Mouse (Mus musculus): ENCODE measurements around the gene Tnni3k. TPM values are rescaled to one million over a fixed set of nuclear protein-coding genes. Genes with fewer than 3 reads are reported as not detected.

Tnni3k gene
- polyA plus RNA-seq, 1 experiment from 2014 or later = not detected

DNA sequence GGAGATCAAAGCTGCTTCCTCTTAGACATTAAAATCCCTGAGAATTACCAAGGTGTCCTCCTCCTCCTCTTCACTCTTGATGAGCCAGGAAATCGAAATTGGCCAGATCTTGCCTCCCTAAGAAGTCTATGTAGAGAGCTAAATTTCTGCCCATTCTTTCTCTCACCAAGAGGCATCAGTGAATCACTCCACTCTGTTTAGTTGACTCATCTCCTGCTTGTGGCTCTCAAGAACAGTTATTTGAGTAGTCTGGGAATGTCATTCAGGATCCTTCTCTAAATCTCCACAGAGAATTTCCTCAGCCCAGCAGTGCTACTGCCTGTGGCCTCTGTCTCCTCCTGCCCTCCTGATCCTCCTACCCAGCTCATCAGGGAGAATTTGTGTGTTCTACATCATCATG is 139.6 kb downstream of the Tnni3k start:
- DNase-seq (ENCODE audit: low spot score) (no peak), ATAC-seq (ENCODE audit: low read depth) (no peak)
- no peak overlapping the region for H3K4me2 ChIP-seq (ENCODE audit: low read depth, low read length)
- WGBS = 57% methylated on average over 1 of the region's 1 CpGs
- no peak overlapping the region for H3K27ac ChIP-seq (replicated peaks; ENCODE audit: low read depth, low read length)
- no peak overlapping the region for H3K9ac ChIP-seq (ENCODE audit: low read depth, low read length)
- H3K4me1 ChIP-seq (ENCODE audit: control insufficient read depth, insufficient read depth, low read length) = no peaks in the 10 kb centered on the region
- H3K4me3 ChIP-seq (ENCODE audit: low read depth, low read length) = no peak overlapping the region
- no peaks in the 10 kb centered on the region for H3K36me3 ChIP-seq (ENCODE audit: control insufficient read depth, insufficient read depth, low read length)
- no peaks in the 10 kb centered on the region for H3K27me3 ChIP-seq (replicated peaks; ENCODE audit: control insufficient read depth, insufficient read depth, low read length)
- no peaks in the 10 kb centered on the region for H3K9me3 ChIP-seq (ENCODE audit: control insufficient read depth, low read length)

DNA sequence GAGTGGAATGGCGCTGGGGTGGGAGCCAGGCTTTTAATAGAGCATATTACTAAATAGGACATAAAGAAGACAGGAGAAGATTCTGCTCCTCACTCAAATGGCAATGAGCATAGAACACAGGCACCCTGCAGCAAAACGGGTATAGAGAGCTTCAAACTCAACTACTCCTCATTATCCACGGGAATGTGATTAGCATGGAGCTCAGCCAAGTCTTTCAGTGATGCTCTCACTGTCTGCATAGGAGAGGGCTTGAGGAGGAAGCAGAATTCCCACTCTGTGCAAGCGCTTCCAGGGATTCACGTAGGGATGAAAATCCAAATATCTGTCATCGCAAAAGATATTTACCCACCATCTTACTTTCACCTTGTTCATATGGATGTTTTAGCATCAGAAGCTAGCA is 141.6 kb downstream of the Tnni3k start:
- Histone ChIP-seq H3K4me2 (ENCODE audit: low read depth, low read length) (no peak overlapping the region), H3K27me3 (replicated peaks; ENCODE audit: control insufficient read depth, insufficient read depth, low read length) (no peaks in the 10 kb centered on the region), H3K36me3 (ENCODE audit: control insufficient read depth, insufficient read depth, low read length) (no peaks in the 10 kb centered on the region), H3K9me3 (ENCODE audit: control insufficient read depth, low read length) (no peaks in the 10 kb centered on the region), H3K27ac (replicated peaks; ENCODE audit: low read depth, low read length) (no peak overlapping the region), H3K4me3 (ENCODE audit: low read depth, low read length) (no peak overlapping the region), H3K9ac (ENCODE audit: low read depth, low read length) (no peak overlapping the region), H3K4me1 (ENCODE audit: control insufficient read depth, insufficient read depth, low read length) (no peaks in the 10 kb centered on the region)
- DNase-seq (ENCODE audit: low spot score) (no peak), ATAC-seq (ENCODE audit: low read depth) (no peak)
- 61% methylated on average over 6 of the region's 6 CpGs for WGBS

DNA sequence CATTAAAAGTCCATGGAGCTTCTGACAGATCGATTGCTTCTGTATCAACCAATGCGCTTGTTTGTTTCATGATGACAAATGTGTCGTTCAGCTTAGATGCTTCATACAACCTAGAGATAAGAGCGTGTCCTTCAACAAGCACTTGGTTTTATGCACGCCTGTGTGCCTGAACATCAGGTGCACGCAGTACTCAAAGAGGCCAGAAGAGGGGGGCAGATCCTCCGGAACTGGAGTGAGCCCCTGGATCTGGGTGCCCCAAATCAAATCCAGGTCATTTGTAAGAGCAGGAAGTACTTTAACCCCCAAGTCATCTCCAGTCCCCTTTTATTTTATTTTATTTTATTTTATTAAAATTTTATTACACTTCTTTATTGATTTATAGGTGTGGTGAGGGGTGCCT is 158.5 kb downstream of the Tnni3k start:
- Histone ChIP-seq H3K4me1 (ENCODE audit: control insufficient read depth, insufficient read depth, low read length) (no peaks in the 10 kb centered on the region), H3K27me3 (replicated peaks; ENCODE audit: control insufficient read depth, insufficient read depth, low read length) (no peaks in the 10 kb centered on the region), H3K9me3 (ENCODE audit: control insufficient read depth, low read length) (no peaks in the 10 kb centered on the region), H3K4me3 (ENCODE audit: low read depth, low read length) (no peak overlapping the region), H3K9ac (ENCODE audit: low read depth, low read length) (no peak overlapping the region), H3K36me3 (ENCODE audit: control insufficient read depth, insufficient read depth, low read length) (no peaks in the 10 kb centered on the region), H3K4me2 (ENCODE audit: low read depth, low read length) (no peak overlapping the region), H3K27ac (replicated peaks; ENCODE audit: low read depth, low read length) (no peak overlapping the region)
- ATAC-seq (ENCODE audit: low read depth) = no peak
- no peak for DNase-seq (ENCODE audit: low spot score)
- WGBS = 73% methylated on average over 7 of the region's 7 CpGs

DNA sequence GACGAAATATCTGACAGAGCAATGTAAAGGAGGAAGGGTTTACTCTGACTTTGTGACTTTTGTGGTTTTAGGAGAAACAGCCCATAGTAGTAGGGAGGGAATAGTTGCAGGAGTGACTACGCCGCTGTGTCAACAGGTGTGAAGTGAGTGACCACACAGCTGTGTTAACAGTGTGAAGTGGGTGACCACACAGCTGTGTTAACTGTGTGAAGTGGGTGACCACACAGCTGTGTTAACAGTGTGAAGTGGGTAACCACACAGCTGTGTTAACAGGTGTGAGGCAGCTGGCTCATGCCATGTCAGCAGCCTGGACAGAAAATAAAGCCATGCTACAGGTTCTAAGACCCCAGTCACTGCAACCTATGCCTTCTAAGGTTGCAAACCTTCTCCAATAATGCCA is 162.0 kb downstream of the Tnni3k start:
- Histone ChIP-seq H3K27me3 (replicated peaks; ENCODE audit: control insufficient read depth, insufficient read depth, low read length) (no peaks in the 10 kb centered on the region), H3K4me3 (ENCODE audit: low read depth, low read length) (no peak overlapping the region), H3K4me2 (ENCODE audit: low read depth, low read length) (no peak overlapping the region), H3K27ac (replicated peaks; ENCODE audit: low read depth, low read length) (no peak overlapping the region), H3K36me3 (ENCODE audit: control insufficient read depth, insufficient read depth, low read length) (no peaks in the 10 kb centered on the region), H3K4me1 (ENCODE audit: control insufficient read depth, insufficient read depth, low read length) (no peaks in the 10 kb centered on the region), H3K9me3 (ENCODE audit: control insufficient read depth, low read length) (no peaks in the 10 kb centered on the region), H3K9ac (ENCODE audit: low read depth, low read length) (no peak overlapping the region)
- DNase-seq (ENCODE audit: low spot score) (no peak), ATAC-seq (ENCODE audit: low read depth) (0 out of 2 replicates have a peak, but pooled peaks have one; percentile 33)
- WGBS = 77% methylated on average over 3 of the region's 3 CpGs

DNA sequence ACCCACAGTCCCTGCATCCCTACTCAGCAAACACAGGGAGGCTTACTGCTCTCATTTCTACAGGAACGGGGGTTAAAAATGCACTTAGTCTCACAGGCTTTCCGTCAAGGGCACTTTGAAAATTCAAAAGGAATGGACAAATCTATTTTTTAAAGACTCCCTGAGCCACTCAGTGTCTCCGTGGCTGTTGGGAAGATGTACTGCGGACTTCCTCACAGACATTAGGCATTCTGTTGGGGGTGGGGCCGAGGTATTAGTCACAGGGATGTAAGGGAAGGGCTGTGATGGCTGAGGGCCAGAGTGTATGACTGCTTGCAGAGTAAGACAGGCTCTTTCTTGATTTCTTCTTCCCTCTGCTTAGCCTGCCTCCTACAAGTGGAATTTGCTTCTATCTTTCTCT is 169.8 kb downstream of the Tnni3k start:
- Histone ChIP-seq H3K27me3 (replicated peaks; ENCODE audit: control insufficient read depth, insufficient read depth, low read length) (no peaks in the 10 kb centered on the region), H3K36me3 (ENCODE audit: control insufficient read depth, insufficient read depth, low read length) (no peaks in the 10 kb centered on the region), H3K27ac (replicated peaks; ENCODE audit: low read depth, low read length) (no peak overlapping the region), H3K4me2 (ENCODE audit: low read depth, low read length) (no peak overlapping the region), H3K9me3 (ENCODE audit: control insufficient read depth, low read length) (no peaks in the 10 kb centered on the region), H3K4me1 (ENCODE audit: control insufficient read depth, insufficient read depth, low read length) (no peaks in the 10 kb centered on the region; the same call in 1 of the 2 replicates), H3K9ac (ENCODE audit: low read depth, low read length) (no peak overlapping the region), H3K4me3 (ENCODE audit: low read depth, low read length) (no peak overlapping the region)
- ATAC-seq (ENCODE audit: low read depth) (peak; percentile 55; the same call in 1 of the 2 replicates), DNase-seq (ENCODE audit: low spot score) (peak; percentile 74)
- WGBS = 27% methylated on average over 5 of the region's 5 CpGs

DNA sequence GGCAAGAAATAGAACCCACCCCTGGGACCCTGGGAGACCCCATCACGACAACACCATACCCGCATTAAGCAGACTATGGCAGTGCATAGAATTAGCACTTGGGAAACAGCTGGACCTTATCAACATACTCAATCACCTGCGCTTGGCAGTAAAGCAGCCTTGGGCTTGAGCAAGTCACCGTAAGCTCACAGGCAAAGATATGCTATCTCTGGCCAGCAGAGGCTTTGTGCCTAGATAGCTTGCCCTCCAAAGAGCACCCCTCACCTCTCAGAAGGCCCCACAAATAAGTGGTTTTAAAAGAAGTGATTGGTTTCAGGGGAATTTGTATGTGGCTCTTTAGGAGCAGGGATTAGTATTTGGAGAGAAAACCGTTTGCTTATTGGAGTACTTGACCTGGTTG is 170.2 kb downstream of the Tnni3k start:
- ATAC-seq (ENCODE audit: low read depth) = no peak
- no peak for DNase-seq (ENCODE audit: low spot score)
- Histone ChIP-seq H3K4me3 (ENCODE audit: low read depth, low read length) (no peak overlapping the region), H3K9me3 (ENCODE audit: control insufficient read depth, low read length) (no peaks in the 10 kb centered on the region), H3K4me2 (ENCODE audit: low read depth, low read length) (no peak overlapping the region), H3K36me3 (ENCODE audit: control insufficient read depth, insufficient read depth, low read length) (no peaks in the 10 kb centered on the region), H3K4me1 (ENCODE audit: control insufficient read depth, insufficient read depth, low read length) (no peaks in the 10 kb centered on the region; the same call in 1 of the 2 replicates), H3K27me3 (replicated peaks; ENCODE audit: control insufficient read depth, insufficient read depth, low read length) (no peaks in the 10 kb centered on the region), H3K27ac (replicated peaks; ENCODE audit: low read depth, low read length) (no peak overlapping the region), H3K9ac (ENCODE audit: low read depth, low read length) (no peak overlapping the region)
- WGBS = 23% methylated on average over 5 of the region's 5 CpGs

DNA sequence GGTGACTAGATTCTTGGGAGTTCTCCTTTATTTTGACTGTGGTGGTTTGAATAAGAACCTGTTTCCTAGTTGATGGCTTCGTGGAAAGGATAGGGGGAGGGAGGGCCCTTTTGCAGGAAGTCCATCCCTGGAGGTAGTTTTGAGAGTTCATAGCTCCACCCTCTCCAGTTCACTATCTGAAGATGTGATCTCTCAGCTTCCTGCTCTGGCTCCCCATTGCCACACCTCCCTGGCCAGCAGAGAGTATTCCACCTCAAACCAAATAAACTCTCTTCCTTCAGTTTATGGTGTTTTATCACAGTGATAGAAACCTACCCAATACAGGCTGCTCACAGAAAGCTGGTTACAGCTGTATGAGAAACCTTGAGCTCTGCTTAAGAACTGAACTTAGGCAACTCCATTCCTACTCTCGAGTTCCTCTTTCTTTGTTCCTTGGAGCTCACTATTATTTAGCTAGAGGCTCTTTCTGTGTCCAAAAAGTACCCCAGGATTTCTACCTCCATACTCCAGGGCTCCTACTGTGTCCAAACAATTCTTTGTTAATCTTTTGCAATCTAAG is 173.7 kb downstream of the Tnni3k start:
- H3K4me2 ChIP-seq (ENCODE audit: low read depth, low read length) = no peak overlapping the region
- WGBS = 59% methylated on average over 2 of the region's 2 CpGs
- no peak overlapping the region for H3K27ac ChIP-seq (replicated peaks; ENCODE audit: low read depth, low read length)
- H3K4me3 ChIP-seq (ENCODE audit: low read depth, low read length) = no peak overlapping the region
- ATAC-seq (ENCODE audit: low read depth) (no peak), DNase-seq (ENCODE audit: low spot score) (no peak)
- H3K9ac ChIP-seq (ENCODE audit: low read depth, low read length) = no peak overlapping the region
- H3K36me3 ChIP-seq (ENCODE audit: control insufficient read depth, insufficient read depth, low read length) = no peaks in the 10 kb centered on the region
- H3K27me3 ChIP-seq (replicated peaks; ENCODE audit: control insufficient read depth, insufficient read depth, low read length) = no peaks in the 10 kb centered on the region
- H3K4me1 ChIP-seq (ENCODE audit: control insufficient read depth, insufficient read depth, low read length) = no peaks in the 10 kb centered on the region; the same call in 1 of the 2 replicates
- no peaks in the 10 kb centered on the region for H3K9me3 ChIP-seq (ENCODE audit: control insufficient read depth, low read length)

DNA sequence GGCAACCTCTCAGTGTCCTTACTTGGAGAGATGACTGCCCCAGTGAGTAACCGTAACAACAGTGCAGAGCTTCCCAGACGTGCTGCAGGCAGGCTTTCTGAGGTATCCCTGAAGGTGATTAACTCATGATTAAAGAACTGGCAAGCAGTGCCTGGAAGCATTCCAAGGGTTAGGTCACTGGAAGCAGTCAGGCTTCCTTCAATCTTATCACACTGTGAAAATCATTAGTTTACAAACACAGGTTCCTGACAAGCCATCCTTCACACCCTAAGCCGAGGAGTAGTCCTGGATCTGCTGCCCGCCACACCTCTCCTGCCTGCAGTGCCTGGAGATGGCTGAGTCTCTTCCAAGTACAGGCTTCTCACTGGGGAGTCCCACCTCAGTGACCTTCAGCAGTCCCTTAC is 174.7 kb downstream of the Tnni3k start:
- Histone ChIP-seq H3K9ac (ENCODE audit: low read depth, low read length) (no peak overlapping the region), H3K4me3 (ENCODE audit: low read depth, low read length) (no peak overlapping the region), H3K4me2 (ENCODE audit: low read depth, low read length) (no peak overlapping the region), H3K27me3 (replicated peaks; ENCODE audit: control insufficient read depth, insufficient read depth, low read length) (no peaks in the 10 kb centered on the region), H3K36me3 (ENCODE audit: control insufficient read depth, insufficient read depth, low read length) (no peaks in the 10 kb centered on the region), H3K4me1 (ENCODE audit: control insufficient read depth, insufficient read depth, low read length) (no peaks in the 10 kb centered on the region; the same call in 1 of the 2 replicates), H3K9me3 (ENCODE audit: control insufficient read depth, low read length) (no peaks in the 10 kb centered on the region), H3K27ac (replicated peaks; ENCODE audit: low read depth, low read length) (no peak overlapping the region)
- ATAC-seq (ENCODE audit: low read depth) (no peak), DNase-seq (ENCODE audit: low spot score) (no peak)
- WGBS = 54% methylated on average over 4 of the region's 4 CpGs

DNA sequence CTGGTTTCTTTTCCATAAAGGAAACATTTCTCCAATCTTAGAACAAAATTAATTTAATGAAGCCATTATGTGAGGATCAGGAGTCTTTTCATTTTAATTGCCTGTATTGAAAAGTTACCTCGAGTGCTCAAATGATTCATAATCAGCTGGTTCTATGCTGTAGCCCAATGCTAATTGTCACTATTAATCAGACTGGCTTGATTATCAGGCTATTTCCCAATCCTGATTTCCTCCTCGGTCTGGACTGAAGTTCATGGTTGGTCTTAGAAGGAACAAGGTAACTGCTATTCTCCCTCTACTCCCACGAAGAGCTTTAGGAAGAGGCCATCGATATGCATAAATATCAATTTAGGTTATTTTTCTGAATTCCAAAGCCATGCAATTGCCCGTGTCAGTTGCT is 175.1 kb downstream of the Tnni3k start:
- no peak for ATAC-seq (ENCODE audit: low read depth)
- no peak for DNase-seq (ENCODE audit: low spot score)
- Histone ChIP-seq H3K4me1 (ENCODE audit: control insufficient read depth, insufficient read depth, low read length) (no peaks in the 10 kb centered on the region), H3K4me3 (ENCODE audit: low read depth, low read length) (no peak overlapping the region), H3K9ac (ENCODE audit: low read depth, low read length) (no peak overlapping the region), H3K9me3 (ENCODE audit: control insufficient read depth, low read length) (no peaks in the 10 kb centered on the region), H3K36me3 (ENCODE audit: control insufficient read depth, insufficient read depth, low read length) (no peaks in the 10 kb centered on the region), H3K27ac (replicated peaks; ENCODE audit: low read depth, low read length) (no peak overlapping the region), H3K27me3 (replicated peaks; ENCODE audit: control insufficient read depth, insufficient read depth, low read length) (no peaks in the 10 kb centered on the region), H3K4me2 (ENCODE audit: low read depth, low read length) (no peak overlapping the region)
- WGBS = 72% methylated on average over 5 of the region's 5 CpGs
